Mouse (Mus musculus) midbrain, embryonic 10.5 days (tissue): ENCODE measurements at regions not wholly inside any gene's neighbourhood (a gene's known extent, or its start where the extent isn't known, plus 50 kb on each side); places are given as distances from the start of the nearest gene placed in this dataset.
"Not testable (repeated sequence)": the region's sequence is repeated elsewhere in the genome, so short reads cannot be mapped to it uniquely, and the experiment has no call there.

ENCODE experiments used
- DNase-seq: peaks from one replicate; pipeline ENCODE4 v3.0.0-alpha.2; 2017; ENCODE audit warnings: low spot score
- H3K27ac ChIP-seq: fragments of 300-500 bp; sonication (generic); replicated peaks from 2 replicates; pipeline ENCODE4 v1.5.1; 2016; ENCODE audit warnings: mild to moderate bottlenecking
- H3K27me3 ChIP-seq: fragments of 300-500 bp; sonication (generic); 2 replicates; pipeline ENCODE4 v1.6.1; 2016; ENCODE audit warnings: low read depth, mild to moderate bottlenecking; ENCODE audit not compliant: poor library complexity, severe bottlenecking
- H3K36me3 ChIP-seq: fragments of 300-500 bp; sonication (generic); 2 replicates; pipeline ENCODE4 v1.6.1; 2016; ENCODE audit warnings: mild to moderate bottlenecking, moderate library complexity
- H3K4me1 ChIP-seq: fragments of 300-500 bp; sonication (generic); 2 replicates; pipeline ENCODE4 v1.6.1; 2016
- H3K4me3 ChIP-seq: fragments of 300-500 bp; sonication (generic); 2 replicates; pipeline ENCODE4 v1.5.1; 2016; ENCODE audit warnings: mild to moderate bottlenecking, moderate library complexity
- H3K9me3 ChIP-seq: fragments of 300-500 bp; sonication (generic); replicated peaks from 2 replicates; pipeline ENCODE4 v1.6.1; 2016; ENCODE audit warnings: mild to moderate bottlenecking
- WGBS: fragments of 180-500 bp; shearing (Covaris S2); methylation state at CpG from one replicate; pipeline ENCODE4 v1.1.7; 2016; 5-methylcytosine and 5-hydroxymethylcytosine counted together

DNA sequence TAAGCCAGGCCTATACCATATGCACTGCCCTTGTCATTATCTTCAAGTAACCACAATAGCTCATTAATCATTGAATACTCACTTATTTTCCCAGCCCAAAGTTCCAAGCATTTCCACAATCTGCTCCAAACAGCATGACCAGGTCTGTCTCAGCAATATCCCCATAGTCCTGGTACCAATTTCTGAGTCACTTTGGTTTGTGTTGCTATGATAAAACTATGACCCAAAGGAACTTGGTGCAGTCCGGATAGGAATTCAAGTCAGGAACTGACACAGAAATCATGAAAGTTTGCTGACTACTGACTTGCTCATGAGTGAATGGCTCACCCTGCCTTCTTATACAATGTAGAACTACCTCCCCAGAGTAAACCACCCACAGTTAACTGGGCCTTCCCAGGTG is 309.4 kb downstream of the Gxylt1 start:
- no peak overlapping the region for H3K4me3 ChIP-seq
- no peak for DNase-seq
- WGBS = 80% methylated on average over 1 of the region's 1 CpGs
- H3K27me3 ChIP-seq = no peaks in the 10 kb centered on the region
- H3K4me1 ChIP-seq = no peaks in the 10 kb centered on the region
- H3K36me3 ChIP-seq = no peaks in the 10 kb centered on the region
- no peak overlapping the region for H3K27ac ChIP-seq
- no peaks in the 10 kb centered on the region for H3K9me3 ChIP-seq

DNA sequence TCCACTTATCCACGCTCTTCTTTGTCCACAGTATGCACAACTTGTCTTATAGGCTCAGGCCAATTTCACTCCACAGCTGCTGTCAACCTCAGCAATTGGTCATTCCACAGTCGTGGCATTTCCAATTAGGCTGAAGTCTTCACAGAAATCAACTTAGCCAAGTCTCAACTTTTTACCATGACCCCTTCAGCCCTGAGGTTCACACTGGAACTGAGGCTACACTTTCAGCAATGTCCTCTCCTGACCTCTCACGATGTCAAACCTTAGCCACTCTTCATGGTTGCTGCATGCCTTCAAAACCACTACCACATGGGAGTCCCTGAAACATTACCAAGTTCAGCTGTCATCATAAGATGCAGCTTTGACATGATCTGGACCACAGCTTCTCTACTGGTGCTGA is 310.1 kb downstream of the Gxylt1 start:
- DNase-seq = no peak
- no peaks in the 10 kb centered on the region for H3K9me3 ChIP-seq
- no peaks in the 10 kb centered on the region for H3K36me3 ChIP-seq
- no peaks in the 10 kb centered on the region for H3K4me1 ChIP-seq
- H3K27ac ChIP-seq = no peak overlapping the region
- H3K4me3 ChIP-seq = no peak overlapping the region
- no peaks in the 10 kb centered on the region for H3K27me3 ChIP-seq
- WGBS = 78% methylated on average over 3 of the region's 3 CpGs

DNA sequence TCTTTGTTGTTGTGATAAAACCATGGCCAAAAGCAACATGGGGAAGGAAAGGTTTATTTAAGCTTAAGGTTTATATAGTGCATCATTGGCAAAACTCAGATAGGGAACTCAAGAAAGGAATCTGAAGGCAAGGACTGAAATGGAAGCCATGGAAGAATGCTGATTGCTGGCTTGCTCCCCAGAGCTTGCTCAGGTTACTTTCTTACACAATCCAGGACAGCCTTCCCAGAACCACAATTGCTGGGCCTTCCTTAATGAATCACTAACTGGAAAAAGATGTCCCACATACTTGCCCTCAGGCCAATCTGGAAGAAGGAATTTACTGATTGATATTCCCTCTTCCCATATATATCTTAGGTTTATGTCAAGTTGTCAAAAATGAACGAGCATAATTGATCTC is 310.8 kb downstream of the Gxylt1 start:
- Histone ChIP-seq H3K4me3 (no peak overlapping the region), H3K27ac (no peak overlapping the region), H3K9me3 (no peaks in the 10 kb centered on the region), H3K4me1 (no peaks in the 10 kb centered on the region), H3K27me3 (no peaks in the 10 kb centered on the region), H3K36me3 (no peaks in the 10 kb centered on the region)
- DNase-seq = no peak
- 75% methylated on average over 1 of the region's 1 CpGs for WGBS

DNA sequence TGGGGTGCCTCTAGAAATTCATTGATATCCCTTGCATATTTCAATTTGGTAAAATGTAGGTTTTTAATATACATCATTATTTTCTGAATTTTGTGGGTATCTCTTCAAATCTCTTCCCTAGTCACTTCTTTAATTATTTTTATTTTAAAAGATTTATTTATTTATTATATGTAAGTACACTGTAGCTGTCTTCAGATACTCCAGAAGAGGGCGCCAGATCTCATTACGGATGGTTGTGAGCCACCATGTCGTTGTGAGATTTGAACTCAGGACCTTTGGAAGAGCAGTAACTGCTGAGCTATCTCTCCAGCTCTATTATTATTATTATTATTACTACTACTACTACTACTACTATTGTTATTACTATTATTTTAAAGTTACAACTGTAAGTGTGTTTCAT is 324.1 kb downstream of the Gxylt1 start:
- H3K27me3 ChIP-seq, H3K27ac ChIP-seq: not testable (repeated sequence)
- 89% methylated on average over 3 of the region's 3 CpGs for WGBS

DNA sequence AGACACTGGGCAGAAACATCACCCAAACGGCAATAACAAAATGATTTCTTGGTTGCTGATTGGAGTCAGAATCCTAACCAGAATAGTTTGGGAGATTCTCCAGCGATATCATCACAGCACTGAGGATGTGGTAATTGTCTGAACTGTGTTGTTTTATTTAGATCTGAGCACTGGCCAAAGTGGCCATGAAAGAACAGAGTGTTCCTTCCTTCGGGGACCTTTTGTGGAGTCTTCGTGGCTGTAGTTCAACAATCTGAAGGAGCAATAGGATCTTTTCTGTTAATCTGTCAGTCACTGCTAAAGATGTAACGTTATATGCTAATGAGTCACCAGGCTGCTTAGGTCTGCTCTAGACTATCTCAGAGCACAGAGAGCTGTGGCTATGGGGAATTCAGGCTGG is 328.8 kb downstream of the Gxylt1 start:
- no peaks in the 10 kb centered on the region for H3K4me1 ChIP-seq
- WGBS = 69% methylated on average over 5 of the region's 5 CpGs
- no peak overlapping the region for H3K4me3 ChIP-seq
- H3K27me3 ChIP-seq = no peaks in the 10 kb centered on the region
- DNase-seq = no peak
- no peak overlapping the region for H3K27ac ChIP-seq
- H3K9me3 ChIP-seq = no peaks in the 10 kb centered on the region
- no peaks in the 10 kb centered on the region for H3K36me3 ChIP-seq

More for the DNA sequence above, 324.1 kb downstream of the Gxylt1 start:
- H3K4me1 ChIP-seq, H3K36me3 ChIP-seq, H3K9me3 ChIP-seq, DNase-seq, H3K4me3 ChIP-seq: not testable (repeated sequence)

DNA sequence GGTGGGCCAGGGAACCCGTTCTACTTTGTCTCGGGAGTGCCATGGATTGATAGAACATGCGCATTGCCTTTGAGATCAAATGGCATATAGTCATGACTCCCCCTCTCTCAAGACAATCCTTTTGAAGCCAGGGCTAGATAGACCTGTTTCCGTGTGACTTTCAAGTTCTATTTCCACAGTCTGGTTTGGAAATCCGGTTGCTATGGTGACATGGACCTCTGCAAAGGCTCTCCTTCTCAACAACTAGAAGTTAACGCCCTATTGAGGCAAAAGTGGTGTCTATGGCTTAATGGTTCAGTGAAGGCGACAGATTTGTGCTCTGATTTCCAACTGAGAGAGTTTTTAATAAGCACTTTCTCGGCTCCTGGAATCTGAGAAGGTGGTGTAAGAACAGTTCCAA is 371.2 kb downstream of the Gxylt1 start:
- Histone ChIP-seq H3K4me3 (no peak overlapping the region), H3K27me3 (no peaks in the 10 kb centered on the region), H3K27ac (no peak overlapping the region), H3K9me3 (no peaks in the 10 kb centered on the region), H3K4me1 (peaks cover 6% of the 10 kb centered on the region; the same call in 1 of the 2 replicates), H3K36me3 (no peaks in the 10 kb centered on the region)
- WGBS = 75% methylated on average over 8 of the region's 8 CpGs
- DNase-seq = no peak

DNA sequence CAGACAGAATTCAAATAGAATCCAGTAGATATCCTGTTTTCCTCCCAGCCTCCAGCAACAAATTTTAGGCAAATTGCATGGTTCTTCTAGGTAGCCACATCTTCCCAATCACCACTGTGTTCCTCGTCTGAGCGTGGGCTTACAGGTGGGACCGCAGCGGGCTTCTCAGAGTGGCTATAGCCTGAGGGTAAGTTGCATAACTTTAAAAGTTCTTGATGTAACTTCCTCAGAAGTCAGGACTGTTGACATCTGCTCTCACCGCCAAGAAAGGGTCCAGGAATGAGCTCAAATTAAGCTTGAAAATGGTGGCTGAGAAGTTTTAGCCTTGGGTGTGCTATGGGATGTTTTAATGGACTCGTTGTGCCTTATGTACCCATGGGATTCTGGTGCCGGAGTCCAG is 377.7 kb downstream of the Gxylt1 start:
- DNase-seq = no peak
- H3K27me3 ChIP-seq = no peaks in the 10 kb centered on the region
- no peaks in the 10 kb centered on the region for H3K36me3 ChIP-seq
- H3K27ac ChIP-seq = no peak overlapping the region
- H3K9me3 ChIP-seq = no peaks in the 10 kb centered on the region
- H3K4me1 ChIP-seq = no peaks in the 10 kb centered on the region
- no peak overlapping the region for H3K4me3 ChIP-seq
- WGBS = 90% methylated on average over 7 of the region's 7 CpGs

DNA sequence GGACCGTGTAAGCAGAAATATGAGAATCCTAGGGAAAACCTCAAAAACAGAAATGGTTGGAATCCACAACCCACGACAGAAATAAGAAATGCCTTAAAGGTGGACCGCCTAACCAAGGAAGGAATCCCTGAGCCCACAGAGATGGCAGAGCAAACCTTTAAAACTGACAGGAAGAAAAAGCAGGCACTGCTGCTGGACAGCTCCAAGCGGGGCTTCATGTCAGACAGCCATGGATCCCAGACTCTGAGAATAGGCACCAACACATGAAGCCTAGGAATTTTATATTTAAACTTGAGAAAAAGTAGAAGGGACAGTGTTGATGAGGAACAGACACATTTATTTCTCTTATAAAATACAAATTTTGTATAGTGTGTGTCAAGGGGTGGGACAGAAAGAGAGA is 379.1 kb downstream of the Gxylt1 start:
- no peak overlapping the region for H3K27ac ChIP-seq
- no peak for DNase-seq
- no peak overlapping the region for H3K4me3 ChIP-seq
- H3K36me3 ChIP-seq = no peaks in the 10 kb centered on the region
- H3K27me3 ChIP-seq = no peaks in the 10 kb centered on the region
- 73% methylated on average over 4 of the region's 4 CpGs for WGBS
- no peaks in the 10 kb centered on the region for H3K9me3 ChIP-seq
- no peaks in the 10 kb centered on the region for H3K4me1 ChIP-seq

DNA sequence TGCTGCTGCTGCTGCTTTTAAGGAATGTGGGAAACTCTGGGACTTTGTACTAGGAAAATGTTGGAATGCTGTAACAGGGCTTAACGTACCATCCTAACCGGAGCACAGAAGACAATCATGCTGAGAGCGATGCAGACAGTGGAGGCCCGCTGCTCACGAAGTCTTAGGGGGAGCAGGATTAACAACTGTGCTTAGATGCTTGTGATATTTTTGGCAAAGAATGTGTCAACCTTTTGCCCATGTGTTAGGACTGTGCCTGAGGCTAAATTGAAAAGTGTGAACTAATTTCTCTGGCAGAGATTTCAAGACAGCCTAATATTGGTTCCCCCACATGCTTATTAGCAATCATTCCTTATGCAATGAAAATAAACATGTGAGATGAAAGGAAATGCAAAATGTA is 398.5 kb downstream of the Gxylt1 start:
- no peak for DNase-seq
- H3K4me3 ChIP-seq = no peak overlapping the region
- H3K27ac ChIP-seq = no peak overlapping the region
- no peaks in the 10 kb centered on the region for H3K4me1 ChIP-seq
- H3K36me3 ChIP-seq = no peaks in the 10 kb centered on the region
- WGBS = 79% methylated on average over 5 of the region's 5 CpGs
- no peaks in the 10 kb centered on the region for H3K27me3 ChIP-seq
- H3K9me3 ChIP-seq = no peaks in the 10 kb centered on the region

DNA sequence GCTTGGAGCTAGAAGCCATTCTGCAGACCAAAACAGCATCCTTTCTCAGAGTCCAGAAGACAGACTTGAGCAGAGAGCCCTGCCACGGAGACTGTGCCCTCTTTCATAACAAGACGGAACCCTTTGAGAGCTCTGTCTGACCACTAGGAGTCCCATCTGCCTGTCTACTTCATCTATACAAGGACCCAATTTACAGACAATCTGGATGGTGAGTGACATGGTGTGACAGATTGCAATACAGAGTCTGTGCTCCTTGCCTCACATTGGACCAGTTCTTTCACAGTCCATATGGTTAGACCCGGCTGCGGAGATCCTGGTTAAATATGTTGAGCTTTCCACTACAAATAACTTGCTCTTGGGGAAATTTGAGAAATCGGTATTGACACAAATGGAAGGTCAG is 410.9 kb downstream of the Gxylt1 start:
- DNase-seq = no peak
- no peak overlapping the region for H3K27ac ChIP-seq
- H3K27me3 ChIP-seq = no peaks in the 10 kb centered on the region
- no peaks in the 10 kb centered on the region for H3K9me3 ChIP-seq
- no peaks in the 10 kb centered on the region for H3K36me3 ChIP-seq
- H3K4me3 ChIP-seq = no peak overlapping the region
- H3K4me1 ChIP-seq = no peaks in the 10 kb centered on the region
- WGBS = 83% methylated on average over 5 of the region's 5 CpGs

DNA sequence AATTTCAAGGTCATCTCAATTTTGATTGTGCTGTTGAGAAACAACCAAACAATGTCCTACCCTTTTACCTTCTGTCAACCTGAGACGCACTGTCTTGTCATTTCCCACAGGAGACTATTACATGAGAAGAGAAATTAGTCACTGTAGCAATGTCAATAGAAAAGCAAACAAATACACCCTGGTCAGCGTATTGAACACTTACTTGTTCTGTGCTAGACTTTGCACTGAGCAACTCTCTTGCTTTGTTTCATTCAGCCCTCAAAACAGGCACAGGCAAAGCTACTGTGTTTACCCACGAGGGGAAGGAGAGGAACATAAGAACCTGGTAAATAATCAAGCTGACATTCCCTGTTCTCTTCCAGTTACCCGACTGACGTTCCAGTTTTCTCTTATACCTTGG is 424.1 kb downstream of the Gxylt1 start:
- H3K9me3 ChIP-seq = no peaks in the 10 kb centered on the region
- no peak overlapping the region for H3K27ac ChIP-seq
- H3K4me1 ChIP-seq = no peaks in the 10 kb centered on the region
- no peaks in the 10 kb centered on the region for H3K27me3 ChIP-seq
- DNase-seq = no peak
- H3K4me3 ChIP-seq = no peak overlapping the region
- 73% methylated on average over 5 of the region's 5 CpGs for WGBS
- no peaks in the 10 kb centered on the region for H3K36me3 ChIP-seq

DNA sequence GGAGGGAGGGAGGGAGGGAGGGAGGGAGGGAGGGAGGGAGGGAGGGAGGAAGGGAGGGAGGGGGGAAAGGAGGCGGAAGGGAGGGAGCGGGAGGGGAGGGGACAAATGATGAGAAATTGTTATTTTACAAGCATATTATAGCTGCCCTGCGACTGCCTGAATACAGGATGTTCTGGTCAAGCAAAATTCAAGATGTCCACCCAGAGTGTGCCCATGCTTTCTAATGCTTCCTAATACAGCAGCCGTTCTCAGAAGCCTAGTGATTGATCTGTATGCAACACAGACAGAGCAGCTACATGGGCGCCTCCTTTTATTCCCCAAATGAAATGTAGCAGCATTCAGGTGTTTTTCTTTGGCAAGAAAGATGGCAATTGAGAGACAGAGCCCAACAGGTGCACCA is 434.9 kb downstream of the Gxylt1 start:
- no peaks in the 10 kb centered on the region for H3K9me3 ChIP-seq
- H3K4me1 ChIP-seq = no peaks in the 10 kb centered on the region
- H3K27ac ChIP-seq = no peak overlapping the region
- WGBS = 81% methylated on average over 5 of the region's 5 CpGs
- no peaks in the 10 kb centered on the region for H3K36me3 ChIP-seq
- H3K4me3 ChIP-seq = no peak overlapping the region
- DNase-seq = no peak
- no peaks in the 10 kb centered on the region for H3K27me3 ChIP-seq

DNA sequence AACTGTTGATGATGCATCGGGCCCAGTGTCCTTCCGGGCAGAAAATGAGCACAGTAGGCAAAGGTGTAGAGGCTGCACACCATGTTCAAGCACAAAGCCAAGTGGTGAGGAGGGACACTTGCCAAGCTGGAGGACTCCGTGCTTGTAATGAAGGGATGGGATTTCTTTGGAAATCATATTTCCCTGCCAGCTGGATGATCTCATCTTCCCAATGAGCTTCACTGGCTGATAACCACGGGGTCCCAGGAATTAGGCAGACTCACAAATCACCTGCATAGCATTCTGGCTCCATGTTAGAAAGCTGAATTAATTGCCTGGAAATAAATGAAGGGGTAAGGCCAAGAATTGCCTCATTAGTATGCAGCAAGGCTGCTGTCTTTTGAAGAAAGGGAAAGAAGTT is 435.4 kb downstream of the Gxylt1 start:
- 89% methylated on average over 4 of the region's 4 CpGs for WGBS
- Histone ChIP-seq H3K27me3 (no peaks in the 10 kb centered on the region), H3K4me3 (no peak overlapping the region), H3K4me1 (no peaks in the 10 kb centered on the region), H3K36me3 (no peaks in the 10 kb centered on the region), H3K27ac (no peak overlapping the region), H3K9me3 (no peaks in the 10 kb centered on the region)
- no peak for DNase-seq

DNA sequence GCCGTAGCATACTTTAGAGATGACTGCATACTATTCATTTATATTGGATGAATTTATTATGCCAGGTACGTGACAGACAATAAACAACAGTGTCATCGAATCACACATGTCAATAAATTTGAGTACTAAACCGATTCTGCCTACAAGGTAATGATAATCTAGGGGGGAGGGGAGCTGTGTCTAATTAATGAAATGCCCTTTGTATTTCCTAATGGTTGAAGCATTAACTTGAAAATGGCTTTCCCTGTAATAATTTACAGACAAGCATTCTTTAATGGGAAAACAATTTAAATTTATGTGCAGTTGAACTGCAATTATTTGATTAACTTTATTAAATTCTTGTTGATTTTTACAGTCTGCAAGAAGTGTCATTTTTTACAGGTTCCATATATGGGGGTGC is 429.5 kb downstream of the Pdzrn4 start:
- H3K27ac ChIP-seq = no peak overlapping the region
- no peak for DNase-seq
- H3K9me3 ChIP-seq = no peaks in the 10 kb centered on the region
- H3K36me3 ChIP-seq = no peaks in the 10 kb centered on the region
- 88% methylated on average over 4 of the region's 4 CpGs for WGBS
- H3K27me3 ChIP-seq = no peaks in the 10 kb centered on the region
- H3K4me3 ChIP-seq = no peak overlapping the region
- H3K4me1 ChIP-seq = no peaks in the 10 kb centered on the region
